Mouse (Mus musculus): ENCODE data around the gene Macrod2.
"Not testable (repeated sequence)": the region's sequence is repeated elsewhere in the genome, so short reads cannot be mapped to it uniquely, and the experiment has no call there.

Gene Macrod2

GRCm38 (mm10) chr2:140704146-140704545 lies 309.0 kb downstream of the Macrod2 start:
- no peak for DNase-seq

GRCm38 (mm10) chr2:140705278-140705677 lies 310.2 kb downstream of the Macrod2 start:
- DNase-seq = no peak

GRCm38 (mm10) chr2:140707550-140707949 lies 312.4 kb downstream of the Macrod2 start:
- DNase-seq = no peak

- DNase-seq = no peak
Measured at GRCm38 (mm10) chr2:140715822-140716221, 320.7 kb downstream of the Macrod2 start.

- no peak for DNase-seq
Measured at GRCm38 (mm10) chr2:140717407-140717806, 322.3 kb downstream of the Macrod2 start.

DNA sequence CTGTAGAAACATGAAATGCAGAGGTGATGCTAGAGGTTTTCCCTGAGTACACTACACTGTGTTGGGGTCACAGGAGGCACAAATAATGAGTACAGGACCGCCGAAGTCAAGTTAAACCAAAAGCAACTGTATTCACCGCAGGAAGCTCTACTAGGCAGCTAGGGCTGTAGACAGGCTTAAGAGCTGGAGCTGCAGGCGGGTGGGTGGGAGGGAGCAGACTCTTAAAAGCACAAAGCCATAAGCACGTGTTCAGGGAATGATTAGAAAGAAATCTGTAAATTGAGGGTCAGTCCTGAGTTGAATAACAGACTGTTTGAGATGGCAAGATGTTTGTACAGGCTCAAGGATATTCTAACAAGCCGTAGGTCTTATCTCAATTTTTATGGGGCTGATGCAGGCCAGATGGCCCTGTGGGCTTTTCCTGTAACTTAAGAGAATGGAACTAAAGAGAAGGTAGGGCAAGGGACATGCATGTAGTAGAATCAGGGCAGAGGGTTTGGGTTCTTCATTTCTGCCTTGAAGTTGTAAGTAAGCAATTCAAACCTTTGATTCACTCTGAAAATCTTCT lies 337.6 kb downstream of the Macrod2 start:
- no peak for DNase-seq

DNA sequence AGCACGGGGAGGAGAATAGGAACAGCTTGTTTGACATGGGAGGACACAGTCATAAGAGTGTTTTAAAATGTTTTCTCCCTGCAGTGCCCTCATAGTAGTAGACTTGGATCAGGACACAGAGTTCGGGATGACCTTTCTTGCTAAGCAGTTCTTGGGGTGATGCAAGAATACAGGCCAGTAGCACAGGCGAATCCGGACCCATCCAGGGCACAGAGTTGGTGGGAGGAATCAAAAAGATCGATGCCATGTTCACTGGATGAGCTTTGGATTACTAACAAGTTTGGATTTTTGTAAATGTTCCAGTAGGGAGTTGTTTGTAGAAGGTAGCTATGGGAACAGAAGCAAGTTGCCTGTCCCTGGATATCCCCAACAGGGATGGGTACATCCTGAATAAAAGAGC lies 345.4 kb downstream of the Macrod2 start:
- DNase-seq = no peak

DNA sequence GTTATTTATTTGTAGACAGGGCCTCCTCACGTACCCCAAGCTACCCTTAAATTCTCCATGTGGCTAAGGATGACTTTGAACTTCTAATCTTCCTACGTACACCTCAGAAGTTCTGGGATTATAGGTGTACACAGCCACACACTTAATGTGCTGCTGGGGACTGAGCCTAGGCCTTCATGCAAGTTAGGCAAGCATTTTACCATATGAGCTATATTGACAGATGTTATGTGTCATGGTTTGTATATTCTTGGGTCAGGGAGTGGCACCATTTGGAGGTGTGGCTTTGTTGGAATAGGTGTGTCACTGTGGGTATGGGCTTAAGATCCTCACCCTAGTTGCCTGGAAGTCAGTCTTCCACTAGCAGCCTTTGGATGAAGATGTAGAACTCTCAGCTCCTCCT lies 347.8 kb downstream of the Macrod2 start:
- DNase-seq = not testable (repeated sequence)

DNA sequence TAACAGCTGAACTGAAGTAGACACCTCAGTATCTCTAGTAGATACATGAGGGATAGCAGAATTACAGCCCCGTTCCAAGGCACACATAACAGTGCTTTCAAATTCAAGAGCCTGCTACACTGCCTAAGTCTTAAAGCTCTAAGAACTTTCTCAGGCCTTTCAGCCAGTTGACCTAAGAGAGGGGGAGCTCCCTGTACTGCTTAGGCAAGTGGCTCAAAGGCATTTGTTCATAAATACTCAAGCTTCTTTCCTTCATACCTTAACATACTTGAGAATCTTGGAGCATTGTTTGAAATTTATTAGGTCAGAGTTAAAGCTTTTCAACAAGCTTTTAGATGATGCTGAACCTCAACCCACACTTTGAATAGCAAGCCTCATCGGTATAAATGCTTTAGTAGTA lies 363.8 kb downstream of the Macrod2 start:
- DNase-seq = no peak

GRCm38 (mm10) chr2:140759732-140760131 lies 364.6 kb downstream of the Macrod2 start:
- no peak for DNase-seq

DNA sequence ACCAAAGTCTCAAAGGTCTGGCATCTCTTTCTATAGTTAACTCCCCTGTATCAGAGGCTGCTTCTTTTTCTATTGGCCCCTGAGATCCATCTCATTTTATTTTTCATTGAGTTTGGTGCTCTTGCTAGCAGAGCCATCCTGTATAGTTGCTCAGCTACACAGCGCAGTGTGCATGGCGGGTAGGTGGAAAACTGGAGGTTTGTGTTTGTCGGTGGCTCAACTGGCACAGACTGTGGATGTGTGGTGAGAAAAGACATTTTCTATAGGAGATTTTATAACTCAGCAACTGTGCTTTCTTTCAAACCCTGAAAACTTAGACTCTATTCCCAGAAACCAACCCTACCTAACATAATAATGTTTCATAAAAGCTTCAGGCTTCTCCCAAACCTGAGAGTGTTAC lies 365.0 kb downstream of the Macrod2 start:
- DNase-seq = no peak

- no peak for DNase-seq
Measured at GRCm38 (mm10) chr2:140763076-140763891, 368.2 kb downstream of the Macrod2 start.

- DNase-seq = no peak
Measured at GRCm38 (mm10) chr2:140769473-140769872, 374.4 kb downstream of the Macrod2 start.

DNA sequence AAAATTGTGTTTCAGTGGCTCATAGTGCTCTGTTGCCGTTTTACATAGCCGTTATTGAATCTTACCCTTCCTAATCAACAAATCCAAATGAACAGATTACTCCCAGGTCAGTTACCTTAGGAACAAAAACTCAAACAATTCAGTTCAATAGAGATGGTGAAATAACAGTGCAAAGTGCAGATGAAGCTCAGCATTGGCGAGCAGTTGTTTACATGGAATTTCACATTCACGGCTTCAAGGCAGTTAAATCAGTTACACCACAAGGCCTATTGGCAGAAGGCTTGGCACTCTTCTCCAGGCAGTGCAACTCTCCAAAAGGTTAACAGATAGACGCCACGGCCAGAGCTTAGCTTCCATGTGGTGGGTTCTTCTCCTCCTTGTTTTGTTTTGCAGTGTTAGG lies 377.7 kb downstream of the Macrod2 start:
- no peak for DNase-seq

DNA sequence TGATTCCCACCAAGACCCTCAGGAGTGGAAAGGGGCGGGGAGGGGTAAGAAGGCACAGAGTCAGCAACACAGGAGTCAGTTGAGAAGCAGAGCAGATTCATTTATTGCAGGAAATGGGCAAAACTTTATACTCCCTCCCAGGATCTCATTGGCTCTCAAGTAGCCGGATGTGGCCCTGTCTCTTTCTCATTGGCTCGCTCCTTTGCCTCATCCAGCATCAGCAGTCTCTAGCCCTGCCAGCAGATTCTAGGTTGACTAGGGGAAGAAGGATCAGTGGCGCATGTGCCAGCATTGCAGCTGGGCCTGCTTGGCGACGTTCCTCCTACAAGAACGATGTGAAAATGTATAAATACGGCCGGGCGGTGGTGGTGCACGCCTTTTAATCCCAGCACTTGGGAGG lies 378.3 kb downstream of the Macrod2 start:
- DNase-seq = no peak

DNA sequence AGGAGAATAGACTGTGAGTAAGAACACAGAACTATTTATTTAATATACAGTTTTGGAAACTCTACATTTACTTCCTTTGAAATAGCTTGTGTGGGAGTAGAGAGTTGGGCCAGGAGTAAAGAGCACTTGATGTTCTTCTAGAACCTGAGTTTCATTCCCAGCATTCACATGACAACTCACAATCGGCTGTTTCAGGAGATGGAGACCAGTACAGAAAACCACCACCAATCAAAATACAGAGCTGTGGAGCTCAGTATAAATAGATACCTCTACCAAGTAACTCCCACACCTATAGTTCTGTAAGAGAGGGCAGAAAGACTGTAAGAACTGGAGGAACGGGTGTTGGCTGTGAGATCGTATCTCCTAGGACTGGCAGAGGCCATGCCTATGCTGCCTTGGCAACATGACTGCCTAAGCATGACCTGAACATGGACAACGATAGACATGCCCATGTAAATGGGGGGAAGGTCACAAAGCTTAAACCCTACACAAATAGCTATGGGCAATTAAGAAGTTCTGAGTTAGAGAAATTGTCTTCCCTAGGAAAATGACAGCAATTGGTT lies 379.8 kb downstream of the Macrod2 start:
- no peak for DNase-seq

GRCm38 (mm10) chr2:140775448-140776101 lies 380.5 kb downstream of the Macrod2 start:
- no peak for DNase-seq

DNA sequence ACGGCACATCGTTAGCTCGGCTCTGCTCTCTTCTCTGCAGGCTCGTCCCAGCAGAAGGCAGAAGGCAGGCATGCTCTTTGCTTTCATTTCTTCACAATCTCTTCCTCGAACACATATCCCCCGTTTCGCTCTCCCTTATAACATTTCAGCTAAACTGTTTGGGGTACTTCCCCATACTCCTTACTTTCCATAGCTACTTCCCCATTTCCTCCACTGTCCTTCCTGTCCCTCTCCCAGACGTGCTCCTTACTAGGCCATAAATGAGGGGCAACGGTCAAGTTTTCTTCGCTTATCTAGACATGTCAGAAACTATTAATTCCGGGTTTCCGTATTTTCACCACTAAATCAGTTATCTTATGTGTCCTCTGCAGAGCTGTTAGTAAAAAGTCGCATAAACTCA lies 383.1 kb downstream of the Macrod2 start:
- DNase-seq = no peak

- peak; percentile 50 to 63 for DNase-seq
Measured at GRCm38 (mm10) chr2:140783041-140783440, 387.9 kb downstream of the Macrod2 start.

DNA sequence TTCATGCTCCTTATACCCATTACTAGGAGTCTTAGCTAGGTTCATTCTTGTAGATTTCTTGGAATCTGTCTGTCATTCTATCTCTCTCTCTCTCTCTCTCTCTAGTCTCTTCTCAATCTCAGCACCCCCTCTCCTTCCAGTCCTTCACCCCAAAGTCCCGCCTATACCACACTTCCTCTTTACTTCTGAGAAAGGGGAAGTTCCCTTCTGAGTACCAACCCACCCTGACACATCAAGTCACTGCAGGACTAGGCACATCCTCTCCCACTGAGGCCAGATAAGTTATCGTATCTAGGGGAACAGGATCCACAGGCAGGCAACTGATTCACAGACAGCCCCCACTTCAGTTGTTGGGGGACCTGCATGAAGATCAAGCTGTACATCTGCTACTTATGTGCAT lies 389.5 kb downstream of the Macrod2 start:
- no peak for DNase-seq

- DNase-seq = no peak
Measured at GRCm38 (mm10) chr2:140790363-140790762, 395.3 kb downstream of the Macrod2 start.

DNA sequence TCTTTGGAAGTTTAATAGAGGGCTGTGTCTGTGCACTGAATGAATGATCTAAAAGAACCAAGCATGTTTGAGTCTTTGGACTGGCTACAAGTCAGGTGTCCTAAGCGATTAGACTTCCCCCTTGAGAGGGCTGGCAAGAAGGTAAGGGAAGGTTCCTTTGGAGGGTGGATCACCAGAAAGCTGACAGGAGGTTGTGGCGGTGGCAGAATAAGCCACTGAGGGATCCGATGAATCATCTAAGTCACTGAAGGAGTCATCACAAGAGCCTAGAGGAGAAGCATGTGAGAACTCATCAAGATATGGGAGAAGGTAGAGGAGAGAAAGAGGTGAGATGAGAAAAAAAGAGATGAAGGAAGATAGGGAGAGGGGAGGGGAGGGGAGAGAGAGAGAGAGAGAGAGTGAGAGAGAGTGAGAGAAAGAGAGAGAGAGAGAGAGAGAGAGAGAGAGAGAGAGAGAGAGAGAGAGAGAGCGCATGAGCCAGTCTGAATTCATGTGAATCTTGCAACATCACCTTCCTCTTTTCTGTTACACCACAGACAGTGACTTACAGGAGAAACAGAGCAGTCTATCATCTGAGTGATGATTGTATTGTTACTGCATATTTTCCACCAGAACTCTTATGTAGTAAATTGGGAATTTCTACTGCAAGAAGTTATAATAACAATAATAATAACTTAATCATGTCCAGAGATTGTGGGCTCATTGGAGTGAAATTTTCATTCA lies 398.9 kb downstream of the Macrod2 start:
- no peak for DNase-seq

DNA sequence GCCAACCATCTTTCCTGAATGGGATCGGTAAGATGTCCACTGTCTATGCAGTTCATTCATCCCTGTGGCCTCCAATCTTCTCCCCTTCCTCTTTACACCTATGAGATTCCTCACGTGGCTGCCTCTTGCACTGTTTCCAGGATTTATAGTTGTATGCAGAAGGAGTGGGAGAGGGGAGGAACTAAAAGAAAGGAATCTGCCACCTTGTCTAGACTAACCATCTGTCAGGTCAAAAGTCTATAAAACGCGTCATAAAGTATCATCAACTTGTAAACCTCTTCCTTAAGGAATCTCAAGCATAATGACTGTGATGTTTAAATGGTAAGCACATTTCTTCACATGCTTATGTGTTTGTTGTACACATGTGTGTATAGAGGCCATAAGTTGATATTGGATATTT lies 416.6 kb downstream of the Macrod2 start:
- no peak for DNase-seq
